Mouse (Mus musculus) T-helper 2 cell (primary cell): ENCODE results near the gene Nbeal2.

Source experiments
- in situ Hi-C: fragments of 300-600 bp; cut with MboI, MseI; formaldehyde crosslinking; loops from one replicate; pipeline ENCODE4 v1.15.1; 2025; ENCODE audit warnings: high pct_unique_total_duplicates

Gene Nbeal2

GRCm38 (mm10) chr9:110651931-110652722, 1.8 kb downstream of the Nbeal2 start:
- in situ Hi-C loops, result no loop called here

GRCm38 (mm10) chr9:110649775-110650174, 4.2 kb downstream of the Nbeal2 start:
- in situ Hi-C loops, result no loop called here

DNA sequence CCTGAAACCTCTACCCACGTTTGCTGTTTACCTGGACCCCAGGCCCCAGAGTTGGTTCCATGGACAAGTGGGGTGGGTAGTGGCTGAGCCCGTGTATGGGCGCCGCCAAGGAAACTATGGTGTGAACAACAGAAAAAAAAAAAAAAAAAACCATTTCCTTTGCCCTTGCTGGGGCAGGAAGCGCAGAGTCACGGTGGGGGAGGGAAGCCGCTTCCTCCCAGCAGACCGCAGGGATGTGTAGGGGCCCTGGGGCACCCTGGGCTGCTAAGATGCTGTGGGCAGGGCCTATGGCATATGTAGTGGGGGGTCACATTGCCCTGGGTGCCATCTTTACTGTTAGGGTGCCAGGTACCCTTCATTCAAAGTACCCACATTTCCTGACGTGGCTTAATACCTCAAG, 8.7 kb downstream of the Nbeal2 start:
- in situ Hi-C loops, result no loop called here

- in situ Hi-C loops, result no loop called here
These were observed 9.7 kb downstream of the Nbeal2 start for GRCm38 (mm10) chr9:110644295-110644694.

- in situ Hi-C loops, result no loop called here
These were observed 10.2 kb downstream of the Nbeal2 start for GRCm38 (mm10) chr9:110643787-110644186.

- in situ Hi-C loops, result no loop called here
These were observed 11.0 kb downstream of the Nbeal2 start for GRCm38 (mm10) chr9:110642812-110643524.

- in situ Hi-C loops, result no loop called here
These were observed 13.0 kb downstream of the Nbeal2 start for GRCm38 (mm10) chr9:110641006-110641405.

- in situ Hi-C loops, result no loop called here
These were observed 15.3 kb downstream of the Nbeal2 start for GRCm38 (mm10) chr9:110638611-110639021.

- in situ Hi-C loops, result no loop called here
These were observed 18.7 kb downstream of the Nbeal2 start for GRCm38 (mm10) chr9:110635225-110635624.

DNA sequence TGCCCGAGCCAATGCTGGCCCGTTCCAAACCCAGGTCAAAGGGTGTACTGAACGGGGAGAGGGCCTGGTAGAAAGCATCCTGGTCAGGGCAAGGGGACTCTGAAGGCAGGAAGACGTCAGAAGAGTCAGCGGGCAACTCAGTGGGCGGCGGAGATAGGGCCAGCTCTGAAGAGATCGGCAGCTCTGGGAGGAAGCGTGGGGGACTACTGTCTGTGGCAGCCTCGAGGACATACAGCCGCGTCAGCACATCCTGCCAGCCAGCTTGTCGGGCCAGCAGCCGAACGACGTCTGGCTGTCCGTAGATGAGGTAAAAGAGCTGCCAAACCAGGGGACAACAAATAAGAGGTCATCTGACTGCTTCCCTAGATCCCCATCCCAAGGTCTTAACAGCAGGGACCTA, 20.1 kb downstream of the Nbeal2 start:
- in situ Hi-C loops, result no loop called here

DNA sequence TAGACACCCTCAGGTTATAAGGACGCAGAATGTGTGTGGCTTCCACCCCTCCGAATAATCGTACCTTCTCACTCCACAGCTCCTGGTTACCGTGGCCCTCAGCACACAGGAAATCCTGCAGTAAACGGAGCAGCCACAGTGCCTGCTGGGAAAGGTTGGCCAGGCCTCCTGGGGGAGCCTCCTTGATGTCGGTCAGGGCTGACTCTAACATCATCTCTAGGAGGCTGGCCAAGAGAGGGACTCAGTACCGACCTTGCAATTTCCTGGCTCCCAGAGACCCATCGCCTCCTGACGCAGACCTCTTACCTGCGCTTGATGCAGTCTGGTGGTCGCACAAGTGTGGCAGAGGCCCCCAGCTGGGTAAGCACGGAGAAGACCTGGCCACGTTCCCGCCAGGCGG, 21.3 kb downstream of the Nbeal2 start:
- in situ Hi-C loops, result no loop called here

DNA sequence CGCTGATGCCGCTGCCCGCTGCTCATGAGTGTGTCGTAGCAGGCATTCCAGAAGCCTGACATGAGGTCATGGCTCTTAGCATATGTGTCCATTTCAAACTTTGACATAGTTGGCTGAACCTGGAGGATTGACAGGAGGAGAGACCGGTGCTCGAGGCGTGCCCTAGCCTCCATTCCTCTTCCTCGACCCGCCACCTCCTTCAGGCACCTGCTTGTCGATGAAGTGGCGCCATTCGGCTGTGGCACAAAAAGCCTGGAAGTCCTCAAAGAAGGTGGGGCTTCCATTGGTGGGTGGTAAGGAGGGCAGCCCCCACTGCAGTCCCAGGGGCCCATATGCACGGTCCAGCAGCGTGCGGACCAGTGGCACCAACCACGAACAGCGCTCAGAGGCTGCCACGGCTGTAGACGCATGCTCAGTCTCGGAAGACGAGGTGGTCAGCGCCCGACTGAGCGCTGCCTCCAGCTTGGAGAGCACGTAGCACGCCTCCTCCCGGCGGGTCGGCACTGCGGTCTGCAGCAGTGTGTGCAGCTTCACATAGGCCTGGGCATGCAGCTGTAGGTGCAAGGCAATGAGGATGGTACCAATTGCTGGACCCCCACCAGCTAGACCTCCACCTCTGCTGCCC, 22.2 kb downstream of the Nbeal2 start:
- in situ Hi-C loops, result no loop called here

DNA sequence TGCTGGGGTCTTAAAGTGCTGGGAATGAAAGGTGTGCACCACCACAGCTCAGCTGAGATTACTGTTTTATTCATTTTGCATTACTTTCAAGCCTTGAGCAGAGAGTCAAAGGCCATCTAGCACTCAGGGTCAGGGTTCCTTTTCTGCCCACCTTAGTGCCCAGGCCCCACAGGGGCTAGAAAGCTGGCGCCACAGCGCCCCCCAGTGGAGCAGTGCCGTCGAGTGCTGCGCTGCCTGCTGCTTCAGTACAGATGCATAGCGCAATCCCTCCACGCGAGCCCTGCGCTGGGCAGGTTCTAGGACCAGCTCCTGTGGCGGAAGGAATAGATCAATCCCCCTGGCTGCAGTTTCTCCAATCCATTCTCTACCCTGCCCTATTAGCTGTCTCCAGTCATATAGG, 22.8 kb downstream of the Nbeal2 start:
- in situ Hi-C loops, result no loop called here

- in situ Hi-C loops, result no loop called here
These were observed 23.8 kb downstream of the Nbeal2 start for GRCm38 (mm10) chr9:110630171-110630570.

GRCm38 (mm10) chr9:110625350-110625908, 28.5 kb downstream of the Nbeal2 start:
- in situ Hi-C loops, result no loop called here

- in situ Hi-C loops, result no loop called here
These were observed 29.4 kb downstream of the Nbeal2 start, which contains the start of gene Nradd for GRCm38 (mm10) chr9:110624361-110625166. Gene Nradd, minus strand, starts transcription at chr9:110624452.

DNA sequence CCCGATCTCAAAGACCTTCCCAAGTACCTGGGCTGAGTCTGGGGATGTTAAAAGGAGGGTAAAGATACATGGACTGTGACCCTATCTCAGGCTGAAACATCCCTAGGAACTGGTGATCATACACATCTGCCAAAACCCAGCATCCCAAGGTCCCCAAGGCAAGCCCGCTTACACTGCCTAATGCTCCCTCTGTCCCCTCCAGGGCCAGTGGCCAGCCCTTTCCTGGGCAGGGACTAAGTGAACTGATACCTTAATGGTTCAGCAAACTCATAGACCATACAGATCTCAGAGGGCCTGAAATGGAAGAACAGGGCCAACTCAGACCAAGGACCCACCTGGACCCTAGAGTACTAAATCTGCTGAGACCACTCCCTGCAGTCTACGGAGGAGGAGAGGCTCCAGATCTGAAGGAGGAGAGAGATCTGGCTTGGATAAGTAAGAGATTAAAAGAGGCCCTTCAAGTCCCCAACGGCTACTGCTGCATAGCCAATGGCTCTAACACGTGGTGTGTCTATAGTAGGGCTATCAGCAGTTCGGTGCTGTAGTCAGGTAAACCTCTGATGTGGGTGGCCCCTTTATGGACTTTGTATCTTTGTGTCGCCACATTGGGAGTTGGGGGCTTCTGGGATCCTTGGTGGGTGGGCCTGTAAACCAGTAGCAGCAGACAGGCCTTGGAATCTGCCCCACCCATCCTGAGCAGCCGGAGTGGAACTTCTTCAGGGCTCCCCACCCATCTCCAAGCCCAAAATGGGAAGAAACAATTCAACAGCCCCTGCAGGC, 30.4 kb downstream of the Nbeal2 start:
- in situ Hi-C loops, result no loop called here

DNA sequence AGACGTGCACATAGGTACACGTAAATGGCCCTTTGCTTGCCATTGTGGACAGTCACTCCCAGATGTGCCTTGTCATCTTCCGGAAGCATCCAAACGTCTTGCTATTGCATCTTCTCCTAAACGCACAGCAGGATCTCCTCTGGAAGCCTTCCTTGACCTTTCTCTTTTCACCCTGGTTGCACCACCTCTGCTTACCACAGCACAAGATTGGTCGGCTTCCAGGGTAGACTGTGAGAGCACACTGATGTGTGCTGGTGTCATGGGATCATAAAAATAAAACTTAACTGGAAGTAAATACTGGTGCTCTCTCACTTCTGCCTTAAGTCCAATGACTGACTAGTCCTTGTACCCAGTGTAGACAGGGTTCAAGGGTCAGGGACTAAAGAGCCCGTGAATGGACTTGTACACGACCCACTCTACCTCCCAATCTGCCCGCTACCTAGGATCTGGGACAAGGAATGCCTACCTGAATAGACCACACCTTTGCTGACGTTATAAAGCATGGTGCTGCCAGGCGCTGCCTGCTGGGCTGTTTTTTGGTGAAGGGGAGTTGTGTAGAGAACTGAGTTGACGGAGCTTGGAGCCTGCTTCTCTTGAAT, 31.2 kb downstream of the Nbeal2 start:
- in situ Hi-C loops, result no loop called here

DNA sequence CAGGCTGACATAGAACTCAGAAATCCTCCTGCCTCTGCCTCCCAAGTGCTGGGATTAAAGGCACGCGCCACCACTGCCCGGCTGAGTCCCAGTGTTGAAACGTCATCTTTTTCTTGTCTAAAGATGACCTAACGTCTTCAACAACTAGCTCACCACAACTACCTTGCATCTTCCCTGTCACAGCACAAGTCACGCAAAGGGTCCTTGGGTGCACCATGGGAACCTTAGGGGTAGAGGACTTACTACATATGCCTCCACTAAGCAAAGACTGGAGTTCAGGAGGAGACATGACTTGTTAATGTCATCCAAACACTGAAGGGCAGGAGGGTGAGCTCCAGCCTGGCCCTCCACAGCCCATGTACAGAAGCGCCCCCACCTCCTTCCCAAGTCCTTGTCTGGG, 33.3 kb downstream of the Nbeal2 start:
- in situ Hi-C loops, result no loop called here

DNA sequence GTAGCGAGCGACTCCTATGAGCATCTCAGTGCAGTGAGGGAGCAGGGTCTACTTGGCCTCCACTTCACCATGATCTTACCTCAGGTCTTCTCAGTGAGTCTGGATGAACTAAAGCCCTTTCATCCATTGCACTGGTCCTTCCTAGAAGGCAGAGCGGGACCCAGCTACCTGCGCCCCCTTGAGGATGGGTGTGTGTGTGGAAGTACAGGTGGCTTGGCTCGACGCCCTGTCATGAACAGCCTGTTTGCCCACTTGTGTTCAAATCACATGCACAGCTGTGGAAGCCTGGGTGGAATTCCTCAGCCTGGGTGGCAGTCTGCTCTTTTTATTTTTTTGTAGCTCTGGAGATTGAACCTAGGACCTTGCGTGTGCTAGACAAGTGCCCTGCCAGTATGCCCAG, 33.8 kb downstream of the Nbeal2 start:
- in situ Hi-C loops, result no loop called here
